Mouse (Mus musculus) spleen, adult 2 months (tissue): ENCODE measurements at regions not wholly inside any gene's neighbourhood (a gene's known extent, or its start where the extent isn't known, plus 50 kb on each side); places are given as distances from the start of the nearest gene placed in this dataset.

Source experiments
- DNase-seq, 2 experiments: peaks; one replicate each; pipeline versions ENCODE4 v3.0.0 to v3.0.0-alpha.2; 2012 to 2021; ENCODE audit warnings: low spot score in 2 of 2, low read depth in 1 of 2
- H3K27ac ChIP-seq: fragments of 200-500 bp; 2 replicates; pipeline ENCODE4 v1.5.1; 2012; ENCODE audit warnings: low read length, inconsistent platforms; ENCODE audit not compliant: insufficient read depth
- H3K27me3 ChIP-seq: fragments of 200-500 bp; 2 replicates; pipeline ENCODE4 v1.6.1; 2012; ENCODE audit warnings: mild to moderate bottlenecking, moderate library complexity, low read length, inconsistent platforms; ENCODE audit not compliant: control insufficient read depth, insufficient read depth
- H3K36me3 ChIP-seq: fragments of 200-500 bp; 2 replicates; pipeline ENCODE4 v1.6.1; 2012; ENCODE audit warnings: mild to moderate bottlenecking, low read length, inconsistent platforms; ENCODE audit not compliant: control insufficient read depth, insufficient read depth
- H3K4me1 ChIP-seq: fragments of 200-500 bp; 2 replicates; pipeline ENCODE4 v1.6.1; 2011; ENCODE audit warnings: inconsistent platforms; ENCODE audit not compliant: control insufficient read depth, insufficient read depth, insufficient read length
- H3K4me3 ChIP-seq: fragments of 200-500 bp; 2 replicates; pipeline ENCODE4 v1.5.1; 2011; ENCODE audit warnings: mild to moderate bottlenecking, inconsistent platforms; ENCODE audit not compliant: insufficient read depth, insufficient read length; ENCODE audit errors: extremely low read depth
- CTCF ChIP-seq: fragments of 200-500 bp; IDR thresholded peaks from 2 replicates; pipeline ENCODE4 v1.5.1; 2011; ENCODE audit warnings: mild to moderate bottlenecking, inconsistent platforms; ENCODE audit not compliant: insufficient read depth, insufficient read length, insufficient replicate concordance; ENCODE audit errors: extremely low read depth
- POLR2A ChIP-seq: fragments of 200-500 bp; IDR thresholded peaks from 2 replicates; pipeline ENCODE4 v1.6.1; 2011; ENCODE audit warnings: low read depth, low read length, inconsistent platforms
- WGBS: fragments of 180-500 bp; shearing (Covaris S2); methylation state at CpG from one replicate; pipeline ENCODE4 v1.1.7; 2018; 5-methylcytosine and 5-hydroxymethylcytosine counted together

GRCm38 (mm10) chr6:127246730-127247129, 94.7 kb upstream of the Ccnd2 start:
- H3K27ac ChIP-seq: no peak overlapping the region
- WGBS: 93% methylated on average over 7 of the region's 7 CpGs
- peaks cover 17% of the 10 kb centered on the region; the same call in 1 of the 2 replicates for H3K4me1 ChIP-seq
- H3K4me3 ChIP-seq: no peak overlapping the region
- H3K36me3 ChIP-seq: no peaks in the 10 kb centered on the region
- no peaks in the 10 kb centered on the region for H3K27me3 ChIP-seq
- TF ChIP-seq POLR2A: no peak
- TF ChIP-seq CTCF: no peak
- no peak for DNase-seq

GRCm38 (mm10) chr6:127247343-127247742, 95.3 kb upstream of the Ccnd2 start:
- H3K27ac ChIP-seq: no peak overlapping the region
- H3K4me3 ChIP-seq: no peak overlapping the region
- no peaks in the 10 kb centered on the region for H3K36me3 ChIP-seq
- DNase-seq: no peak
- no peak for TF ChIP-seq CTCF
- TF ChIP-seq POLR2A: no peak
- H3K27me3 ChIP-seq: no peaks in the 10 kb centered on the region
- H3K4me1 ChIP-seq: peaks cover 18% of the 10 kb centered on the region; the same call in 1 of the 2 replicates
- 71% methylated on average over 5 of the region's 5 CpGs for WGBS

- H3K27ac ChIP-seq: no peak overlapping the region
- no peak for DNase-seq
- peaks cover 24% of the 10 kb centered on the region; the same call in 1 of the 2 replicates for H3K4me1 ChIP-seq
- whole genome bisulfite sequencing: 88% methylated on average over 8 of the region's 8 CpGs
- H3K36me3 ChIP-seq: no peaks in the 10 kb centered on the region
- no peak overlapping the region for H3K4me3 ChIP-seq
- H3K27me3 ChIP-seq: no peaks in the 10 kb centered on the region
- TF ChIP-seq POLR2A: no peak
- TF ChIP-seq CTCF: no peak
Measured at GRCm38 (mm10) chr6:127250181-127250873, 98.3 kb upstream of the Ccnd2 start.

- no peak for DNase-seq
- H3K27me3 ChIP-seq: no peaks in the 10 kb centered on the region
- no peak for TF ChIP-seq POLR2A
- no peak for TF ChIP-seq CTCF
- H3K4me1 ChIP-seq: peaks cover 24% of the 10 kb centered on the region; the same call in 1 of the 2 replicates
- no peak overlapping the region for H3K27ac ChIP-seq
- WGBS: 74% methylated on average over 11 of the region's 11 CpGs
- no peak overlapping the region for H3K4me3 ChIP-seq
- H3K36me3 ChIP-seq: no peaks in the 10 kb centered on the region
Measured at GRCm38 (mm10) chr6:127250874-127251670, 99.1 kb upstream of the Ccnd2 start.

GRCm38 (mm10) chr6:127251671-127251985, 99.6 kb upstream of the Ccnd2 start:
- DNase-seq: no peak
- H3K4me3 ChIP-seq: no peak overlapping the region
- H3K27me3 ChIP-seq: no peaks in the 10 kb centered on the region
- 49% methylated on average over 5 of the region's 5 CpGs for WGBS
- no peak overlapping the region for H3K27ac ChIP-seq
- H3K4me1 ChIP-seq: peaks cover 24% of the 10 kb centered on the region; the same call in 1 of the 2 replicates
- TF ChIP-seq POLR2A (no peak), CTCF (no peak)
- H3K36me3 ChIP-seq: no peaks in the 10 kb centered on the region

- no peak for DNase-seq
- H3K27me3 ChIP-seq: no peaks in the 10 kb centered on the region
- H3K4me3 ChIP-seq: no peak overlapping the region
- 66% methylated on average over 3 of the region's 3 CpGs for WGBS
- H3K36me3 ChIP-seq: no peaks in the 10 kb centered on the region
- no peak overlapping the region for H3K27ac ChIP-seq
- H3K4me1 ChIP-seq: peaks cover 23% of the 10 kb centered on the region; the same call in 1 of the 2 replicates
- TF ChIP-seq POLR2A (no peak), CTCF (no peak)
Measured at GRCm38 (mm10) chr6:127252000-127252721, 100.2 kb upstream of the Ccnd2 start.

GRCm38 (mm10) chr6:127253935-127254334, 101.9 kb upstream of the Ccnd2 start:
- H3K27me3 ChIP-seq: no peaks in the 10 kb centered on the region
- H3K36me3 ChIP-seq: no peaks in the 10 kb centered on the region
- peaks cover 12% of the 10 kb centered on the region; the same call in 1 of the 2 replicates for H3K4me1 ChIP-seq
- no peak overlapping the region for H3K27ac ChIP-seq
- under 1% methylated on average over 3 of the region's 3 CpGs for WGBS
- peak in 1 of 2 experiments; percentile 31 for DNase-seq
- H3K4me3 ChIP-seq: no peak overlapping the region
- TF ChIP-seq POLR2A (no peak), CTCF (no peak)
